Mouse (Mus musculus): ENCODE data around the gene Accs. TPM values are rescaled to one million over a fixed set of nuclear protein-coding genes. Genes with fewer than 3 reads are reported as not detected.

Accs gene
- polyA plus RNA-seq, 1 experiment = 13.2 TPM

DNA sequence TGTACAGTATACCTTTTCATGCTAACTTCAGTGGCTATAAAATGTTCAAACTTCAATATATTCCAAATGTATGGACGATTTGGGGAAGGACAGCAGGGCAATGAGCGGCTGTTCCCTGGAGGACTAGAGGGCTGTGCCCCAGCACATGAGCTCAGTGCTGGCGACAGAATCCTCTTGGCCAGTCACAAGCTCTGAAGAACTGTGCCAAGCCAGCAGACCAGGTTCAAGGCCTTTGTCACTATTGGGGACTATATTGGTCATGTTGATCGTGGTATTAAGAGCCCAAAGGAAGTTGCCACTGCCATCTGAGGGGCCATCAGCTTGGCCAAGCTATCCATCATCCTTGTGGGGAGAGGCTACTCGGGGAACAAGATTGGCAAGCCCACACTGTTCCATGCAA is 55.4 kb downstream of the Accs start:
- no peak for DNase-seq (ENCODE audit: low read depth)

DNA sequence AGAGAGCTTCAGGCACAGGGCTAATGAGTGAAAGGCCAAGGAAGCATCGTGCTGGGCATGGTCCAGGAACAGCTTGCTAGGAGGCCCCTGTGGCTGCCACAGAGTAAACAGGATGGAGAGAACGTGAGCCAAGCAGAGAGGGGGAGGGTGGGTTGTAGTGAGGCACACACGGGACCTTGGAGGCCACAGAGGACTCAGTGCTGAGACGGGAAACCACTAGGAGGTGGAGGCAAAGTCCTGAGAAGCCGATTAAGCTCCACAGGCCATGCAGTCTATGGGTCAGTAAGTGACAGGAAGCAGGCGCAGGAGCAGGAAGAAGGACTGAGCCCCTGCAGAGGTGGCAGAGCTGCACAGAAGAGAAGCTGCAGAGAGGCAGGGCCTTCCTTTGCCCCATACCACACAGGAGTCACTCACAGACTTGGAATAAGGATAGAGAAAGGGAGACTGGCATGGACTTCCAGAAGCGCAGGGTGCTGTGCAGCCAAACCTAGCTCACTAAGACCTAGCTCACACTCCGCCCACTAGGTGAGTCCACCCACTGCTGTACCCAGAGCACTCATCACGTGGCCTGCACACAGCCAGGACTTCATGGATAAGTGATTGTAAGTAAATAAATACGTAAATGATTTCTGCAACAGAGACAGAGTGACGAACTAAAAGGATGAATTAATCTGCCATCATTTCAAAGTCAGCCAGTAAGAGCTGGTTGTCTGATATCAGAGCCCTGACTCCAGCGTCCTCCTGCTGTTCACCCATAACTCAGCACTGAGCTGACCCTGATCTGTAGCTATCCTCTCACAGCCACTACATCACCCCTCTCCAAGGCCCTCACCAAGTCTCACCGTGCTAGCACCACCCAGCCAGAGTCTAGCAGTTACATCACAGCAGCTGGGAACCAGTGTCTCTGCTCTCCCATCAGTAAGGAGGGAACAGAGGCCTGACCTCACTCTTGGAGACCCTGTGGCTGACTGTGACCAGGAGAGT is 57.9 kb downstream of the Accs start:
- no peak for DNase-seq (ENCODE audit: low read depth)

DNA sequence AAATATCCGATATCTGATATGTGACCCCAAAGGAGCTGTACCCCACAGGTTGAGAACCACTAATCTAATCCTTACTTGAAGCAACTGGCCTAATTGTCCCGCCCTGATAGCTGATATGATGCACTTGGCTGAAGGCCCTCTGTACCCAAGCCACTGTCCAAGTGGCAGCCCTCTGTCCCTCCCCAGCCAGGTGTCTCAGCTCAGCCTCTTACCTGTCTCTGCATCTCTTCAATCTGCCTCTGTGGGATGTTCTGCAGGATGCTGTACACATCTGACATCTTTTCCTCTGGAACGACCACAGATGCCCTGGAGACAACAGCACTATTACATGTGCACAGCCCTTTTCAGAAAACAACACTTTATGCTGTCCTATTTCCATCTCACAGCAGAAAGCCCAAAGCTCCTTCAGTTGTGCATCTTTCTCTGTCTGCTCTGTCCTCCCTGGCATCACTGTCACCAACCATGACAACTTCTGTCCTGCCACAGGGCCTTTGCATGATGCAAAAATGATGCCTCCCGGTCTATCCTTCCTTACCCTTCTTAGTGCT is 58.9 kb downstream of the Accs start:
- DNase-seq (ENCODE audit: low read depth) = no peak

DNA sequence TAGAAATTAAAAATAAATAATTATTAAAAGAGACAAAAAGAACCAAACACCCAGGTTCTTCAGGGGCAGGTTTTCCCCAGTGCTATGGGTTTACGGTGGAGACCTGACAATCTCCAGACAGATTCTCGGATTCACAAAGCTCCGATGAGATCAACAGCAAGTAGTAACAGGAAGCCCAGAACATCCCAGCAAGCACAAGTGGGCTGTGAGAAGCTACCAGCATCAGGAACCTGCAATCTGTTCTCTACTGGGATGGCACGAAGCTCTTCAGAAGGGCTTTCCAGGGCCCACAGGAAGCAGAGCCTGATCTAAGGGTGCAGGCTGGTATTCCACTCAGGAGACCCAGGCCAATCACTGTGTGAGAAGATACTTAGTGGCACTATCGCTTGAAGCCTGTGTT is 61.2 kb downstream of the Accs start:
- no peak for DNase-seq (ENCODE audit: low read depth)

DNA sequence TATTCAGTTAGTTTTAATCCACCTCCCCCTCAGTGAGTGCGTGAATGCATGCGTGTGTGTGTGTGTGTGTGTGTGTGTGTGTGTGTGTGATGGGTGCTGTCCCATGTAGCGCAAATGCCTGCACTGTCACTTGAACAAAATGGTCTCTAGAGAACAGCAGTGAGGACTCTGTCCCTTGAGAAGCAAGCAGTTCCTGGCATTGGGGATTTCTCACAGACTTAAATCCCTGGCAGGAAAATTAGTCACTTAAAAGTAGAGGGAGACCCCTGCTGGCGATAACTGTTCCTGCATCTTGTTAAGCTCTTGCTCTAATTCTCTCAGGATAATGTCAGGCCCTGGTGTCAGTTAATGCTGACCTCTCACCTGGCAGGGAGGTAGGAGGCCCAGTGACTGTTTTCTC is 63.6 kb downstream of the Accs start:
- peak; percentile 19 for DNase-seq (ENCODE audit: low read depth)

DNA sequence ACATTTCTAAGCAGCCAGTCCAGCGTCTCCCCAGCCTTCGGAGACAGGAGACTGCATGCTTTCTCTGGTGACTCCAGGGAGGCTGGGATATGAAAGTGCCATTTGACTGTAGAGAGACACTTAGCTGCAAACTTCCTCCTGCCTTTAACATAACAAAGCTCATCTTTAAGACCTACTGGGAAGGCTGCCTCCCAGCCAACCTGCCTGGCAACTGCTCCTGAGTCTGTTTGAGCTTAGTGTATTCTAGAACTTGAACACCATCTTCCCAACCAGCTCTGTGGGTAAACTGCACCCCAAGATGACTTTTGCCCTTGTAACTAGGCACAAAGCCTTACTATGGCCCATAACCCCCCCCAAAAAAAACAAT is 64.3 kb downstream of the Accs start:
- DNase-seq (ENCODE audit: low read depth) = no peak

DNA sequence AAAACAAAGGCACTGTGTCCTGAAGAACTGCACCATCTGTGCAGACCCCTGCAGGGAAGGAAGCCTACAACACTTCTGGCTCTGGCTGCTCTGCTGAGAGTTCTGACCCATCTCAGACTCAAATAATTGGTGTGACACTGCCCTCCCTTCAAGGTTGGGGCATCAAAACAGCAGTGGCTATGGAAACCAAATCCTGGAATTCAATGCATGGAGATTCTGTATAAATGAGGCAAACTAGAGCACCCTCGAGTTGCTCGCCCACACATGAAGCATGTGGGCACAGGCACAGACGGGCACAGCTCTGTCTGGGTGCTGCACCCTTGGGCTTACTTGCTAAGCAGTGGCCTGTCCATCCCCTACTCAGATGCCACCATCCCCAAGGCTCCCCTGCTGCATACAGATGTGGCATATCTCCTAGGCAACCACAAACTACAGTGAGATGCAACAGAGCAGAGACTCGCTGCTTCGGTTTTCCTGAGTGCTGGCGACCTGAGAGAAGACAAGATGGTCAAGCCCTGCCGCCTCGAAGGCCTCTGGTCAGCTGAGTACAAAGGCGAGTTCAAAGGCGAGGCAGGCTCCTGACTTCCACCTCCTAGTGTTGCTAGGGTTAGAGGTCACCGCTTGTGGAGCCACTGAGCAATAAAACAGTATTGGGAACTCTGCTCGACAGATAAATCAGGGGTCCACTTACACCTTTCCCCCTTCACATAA is 64.9 kb downstream of the Accs start:
- no peak for DNase-seq (ENCODE audit: low read depth)

DNA sequence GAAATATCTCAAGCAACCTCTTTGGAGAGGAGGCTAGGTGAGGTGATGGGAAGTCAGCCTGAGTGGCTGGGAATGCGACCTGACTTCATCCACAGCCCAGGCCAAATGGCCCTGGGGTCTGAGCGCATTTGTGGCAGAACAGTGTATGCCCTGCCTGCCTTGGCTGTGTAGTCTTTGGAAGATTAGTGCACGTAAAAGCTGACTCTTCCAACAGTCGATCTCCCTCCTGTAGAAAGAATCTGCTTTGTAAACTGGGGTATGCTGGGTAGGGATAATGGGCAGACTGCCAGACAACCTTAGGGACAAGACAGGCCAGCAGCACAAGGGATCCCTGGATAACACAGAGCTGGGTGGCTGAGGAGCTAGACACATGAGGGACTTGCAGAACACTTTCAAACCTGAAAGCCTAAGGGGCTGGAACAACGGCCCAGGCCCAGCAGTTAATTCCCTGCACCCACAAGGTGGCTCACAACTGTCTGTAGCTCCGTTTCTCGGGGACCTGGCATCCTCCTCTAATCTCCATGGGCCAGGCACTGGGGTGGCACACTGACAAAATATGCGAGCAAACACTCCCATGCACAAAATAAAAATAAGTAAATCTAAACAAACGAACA is 65.7 kb downstream of the Accs start:
- DNase-seq (ENCODE audit: low read depth) = no peak

Other genes starting within 250 kb of the Accs start
- gene Alx4, start 207.6 kb downstream of the Accs start, polyA plus RNA-seq (2012; rRNA removed) = 0.39 and 0.47 TPM in 2 replicates
- 42.5 and 52.4 TPM in 2 replicates for gene Ext2, start 27.4 kb downstream of the Accs start, polyA plus RNA-seq (2012; rRNA removed)
- 0.43 and 0.82 TPM in 2 replicates for gene Accsl, start 19.2 kb upstream of the Accs start, polyA plus RNA-seq (2012; rRNA removed)
- 7.1 and 9.6 TPM in 2 replicates for gene Gm13889, start 107.3 kb upstream of the Accs start, polyA plus RNA-seq (2012; rRNA removed)
- not detected in 2 replicates for gene Gm27027, start 146.4 kb upstream of the Accs start, polyA plus RNA-seq (2012; rRNA removed)
- gene Alkbh3, start 160.9 kb upstream of the Accs start, polyA plus RNA-seq (2012; rRNA removed) = 50.4 and 68.7 TPM in 2 replicates